Mouse (Mus musculus) erythroblast, embryonic 14.5 days (primary cell): ENCODE data around the gene Olfr1105.

ENCODE experiments used
- GATA1 ChIP-seq: IDR thresholded peaks from 2 replicates; pipeline ENCODE4 v1.6.1; 2012; ENCODE audit warnings: low read length, inconsistent platforms, mixed read lengths
- TAL1 ChIP-seq: IDR thresholded peaks from 3 replicates; pipeline ENCODE4 v1.6.1; 2012; ENCODE audit warnings: low read length, inconsistent platforms, mixed read lengths

GRCm38 (mm10) chr2:86991121-86991520 is 45.2 kb downstream of the Olfr1105 start, which contains the start of gene Olfr1101:
- TF ChIP-seq TAL1 (no peak), GATA1 (no peak)
